Mouse (Mus musculus) forebrain, embryonic 13.5 days (tissue): Measurements from ENCODE around the gene Prmt9. TPM values are rescaled to one million over a fixed set of nuclear protein-coding genes. Genes with fewer than 3 reads are reported as not detected.

ENCODE experiments used
- ATAC-seq: fragments of 200-750 bp; cut with Nextera tagmentation; 2 replicates; pipeline ENCODE4 v1.8.0; 2017
- H3K27ac ChIP-seq: fragments of 300-500 bp; sonication (generic); 2 replicates; pipeline ENCODE4 v1.5.1; 2015; ENCODE audit warnings: inconsistent platforms, mild to moderate bottlenecking, moderate library complexity
- H3K27me3 ChIP-seq: fragments of 300-500 bp; sonication (generic); 2 replicates; pipeline ENCODE4 v1.6.1; 2015; ENCODE audit warnings: mild to moderate bottlenecking, inconsistent platforms
- H3K36me3 ChIP-seq: fragments of 300-500 bp; sonication (generic); 2 replicates; pipeline ENCODE4 v1.6.1; 2015; ENCODE audit warnings: mild to moderate bottlenecking, inconsistent platforms; ENCODE audit not compliant: poor library complexity, severe bottlenecking
- H3K4me1 ChIP-seq: fragments of 300-500 bp; sonication (generic); 2 replicates; pipeline ENCODE4 v1.6.1; 2015; ENCODE audit warnings: inconsistent platforms
- H3K4me2 ChIP-seq: fragments of 300-500 bp; sonication (generic); 2 replicates; pipeline ENCODE4 v1.6.1; 2015; ENCODE audit warnings: inconsistent platforms, mild to moderate bottlenecking, moderate library complexity
- H3K4me3 ChIP-seq: fragments of 300-500 bp; sonication (generic); 2 replicates; pipeline ENCODE4 v1.5.1; 2015; ENCODE audit warnings: mild to moderate bottlenecking, inconsistent platforms
- H3K9ac ChIP-seq: fragments of 300-500 bp; sonication (generic); 2 replicates; pipeline ENCODE4 v1.6.1; 2015; ENCODE audit warnings: mild to moderate bottlenecking, inconsistent platforms
- H3K9me3 ChIP-seq: fragments of 300-500 bp; sonication (generic); replicated peaks from 2 replicates; pipeline ENCODE4 v1.6.1; 2016; ENCODE audit warnings: inconsistent platforms
- WGBS: fragments of 180-500 bp; shearing (Covaris S2); methylation state at CpG from one replicate; pipeline ENCODE4 v1.1.7; 2015; 5-methylcytosine and 5-hydroxymethylcytosine counted together
- polyA plus RNA-seq: library from polyadenylated mRNA; unstranded; fragments of >200 nt; fragmentation: Nextera tagmentation; extraction: Ambion mirVana; gene quantifications from 2 replicates; pipeline ENCODE4 v1.2.1, GENCODE M21; 2015

The Prmt9 gene
- polyA plus RNA-seq, result 21.5 and 22.0 TPM in 2 replicates

DNA sequence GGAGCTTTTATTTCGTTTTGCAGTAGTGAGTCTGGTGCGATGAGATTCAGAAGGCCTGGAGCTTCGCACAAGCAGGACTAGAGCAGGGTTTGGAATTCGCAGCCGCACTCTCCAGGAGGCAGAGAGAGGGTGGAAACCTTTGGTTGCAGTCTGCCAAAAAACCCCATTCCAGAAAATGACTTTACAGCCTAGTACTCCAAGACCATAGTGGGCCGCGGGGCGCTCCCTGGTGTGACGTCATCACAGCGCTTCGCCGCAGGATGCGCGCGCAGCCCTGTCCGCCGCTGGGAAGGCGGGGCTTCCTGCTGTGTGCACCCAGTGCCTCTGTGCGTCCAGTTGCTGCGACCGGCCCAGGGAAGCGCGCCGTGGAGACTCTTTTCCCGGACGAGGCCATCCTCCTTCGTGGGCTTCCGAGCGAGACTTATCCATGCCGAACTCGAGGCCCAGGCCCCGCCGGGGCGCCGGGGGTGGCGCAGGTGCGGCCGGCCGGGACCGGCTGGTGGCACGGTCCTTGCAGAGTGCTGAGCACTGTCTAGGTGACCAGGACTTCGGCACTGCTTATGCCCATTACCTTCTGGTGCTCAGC, at the start of gene Prmt9:
Prmt9 (plus strand) TSS at position 277 of the 586 bp plus-strand sequence.
- 3% methylated on average over 42 of the region's 42 CpGs for WGBS
- H3K4me2 ChIP-seq, result peak within 1 kb of the TSS; percentile 72
- peak within 1 kb of the TSS; percentile 81 for H3K4me3 ChIP-seq
- H3K36me3 ChIP-seq, result peaks cover 28% of the 10 kb centered on the region
- H3K27ac ChIP-seq, result peak within 1 kb of the TSS; percentile 75
- no peaks in the 10 kb centered on the region for H3K27me3 ChIP-seq
- peaks cover 20% of the 10 kb centered on the region for H3K4me1 ChIP-seq
- peak; percentile 96 for ATAC-seq
- H3K9ac ChIP-seq, result peak within 1 kb of the TSS; percentile 90
- H3K9me3 ChIP-seq, result no peaks in the 10 kb centered on the region

DNA sequence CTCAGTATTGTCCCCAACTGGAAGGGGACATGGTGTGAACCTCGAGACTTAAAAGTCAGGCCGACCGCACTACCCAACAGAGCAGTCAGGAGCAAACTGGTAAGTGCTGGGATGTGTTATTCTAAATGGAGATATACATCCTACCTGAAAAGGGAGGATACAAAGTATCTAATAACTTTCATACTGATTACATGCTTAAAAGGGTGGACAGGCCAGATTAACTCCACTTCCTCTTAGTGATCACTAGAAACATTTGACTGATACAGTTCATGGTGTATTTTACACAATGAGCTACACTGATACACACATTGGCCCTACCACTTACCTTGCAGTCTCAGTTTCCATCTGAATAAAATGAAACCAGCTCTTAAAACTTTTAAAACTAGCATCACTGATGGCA, 48.9 kb upstream of the Prmt9 start:
- H3K4me1 ChIP-seq, result no peaks in the 10 kb centered on the region
- no peak overlapping the region for H3K9ac ChIP-seq
- no peak overlapping the region for H3K4me3 ChIP-seq
- H3K4me2 ChIP-seq, result no peak overlapping the region
- H3K9me3 ChIP-seq, result no peaks in the 10 kb centered on the region
- no peak for ATAC-seq
- H3K36me3 ChIP-seq, result no peaks in the 10 kb centered on the region
- H3K27ac ChIP-seq, result no peak overlapping the region
- 93% methylated on average over 3 of the region's 3 CpGs for WGBS
- H3K27me3 ChIP-seq, result no peaks in the 10 kb centered on the region

DNA sequence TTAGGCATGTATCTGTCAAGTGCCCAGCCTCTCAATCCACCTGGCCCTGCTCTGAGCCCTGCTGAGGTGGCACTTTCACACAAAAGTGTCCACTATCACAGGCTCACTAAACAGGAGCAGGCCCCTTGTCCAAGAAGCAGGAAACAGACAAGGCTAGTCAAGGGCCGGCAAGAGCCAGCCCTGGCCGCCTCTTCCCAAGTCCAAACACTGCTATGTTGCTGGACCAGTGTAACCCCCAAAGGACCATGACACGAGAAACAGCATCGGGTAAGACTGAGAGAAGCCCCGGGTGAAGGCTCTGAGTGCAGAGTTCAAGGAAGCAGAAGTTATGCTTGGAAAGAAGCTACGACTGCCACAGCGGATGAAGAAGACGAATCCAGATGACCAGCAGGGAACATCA, 48.1 kb upstream of the Prmt9 start:
- H3K4me3 ChIP-seq, result no peak overlapping the region
- no peak overlapping the region for H3K9ac ChIP-seq
- 89% methylated on average over 8 of the region's 8 CpGs for WGBS
- no peak overlapping the region for H3K4me2 ChIP-seq
- H3K27me3 ChIP-seq, result no peaks in the 10 kb centered on the region
- H3K27ac ChIP-seq, result no peak overlapping the region
- H3K4me1 ChIP-seq, result no peaks in the 10 kb centered on the region
- no peaks in the 10 kb centered on the region for H3K36me3 ChIP-seq
- no peak for ATAC-seq
- H3K9me3 ChIP-seq, result no peaks in the 10 kb centered on the region

- Histone ChIP-seq H3K4me2 (no peak overlapping the region), H3K27me3 (no peaks in the 10 kb centered on the region), H3K36me3 (no peaks in the 10 kb centered on the region), H3K27ac (no peak overlapping the region), H3K9me3 (no peaks in the 10 kb centered on the region), H3K4me1 (no peaks in the 10 kb centered on the region), H3K9ac (no peak overlapping the region), H3K4me3 (no peak overlapping the region)
- ATAC-seq, result no peak
- WGBS, result 93% methylated on average over 6 of the region's 6 CpGs
Observed at GRCm38 (mm10) chr8:77502547-77502946, 46.6 kb upstream of the Prmt9 start.

GRCm38 (mm10) chr8:77506539-77506938, 42.7 kb upstream of the Prmt9 start:
- Histone ChIP-seq H3K9ac (no peak overlapping the region), H3K36me3 (no peaks in the 10 kb centered on the region), H3K9me3 (no peaks in the 10 kb centered on the region), H3K4me3 (no peak overlapping the region), H3K4me2 (no peak overlapping the region), H3K4me1 (no peaks in the 10 kb centered on the region), H3K27me3 (no peaks in the 10 kb centered on the region), H3K27ac (no peak overlapping the region)
- WGBS, result 85% methylated on average over 7 of the region's 7 CpGs
- ATAC-seq, result no peak

DNA sequence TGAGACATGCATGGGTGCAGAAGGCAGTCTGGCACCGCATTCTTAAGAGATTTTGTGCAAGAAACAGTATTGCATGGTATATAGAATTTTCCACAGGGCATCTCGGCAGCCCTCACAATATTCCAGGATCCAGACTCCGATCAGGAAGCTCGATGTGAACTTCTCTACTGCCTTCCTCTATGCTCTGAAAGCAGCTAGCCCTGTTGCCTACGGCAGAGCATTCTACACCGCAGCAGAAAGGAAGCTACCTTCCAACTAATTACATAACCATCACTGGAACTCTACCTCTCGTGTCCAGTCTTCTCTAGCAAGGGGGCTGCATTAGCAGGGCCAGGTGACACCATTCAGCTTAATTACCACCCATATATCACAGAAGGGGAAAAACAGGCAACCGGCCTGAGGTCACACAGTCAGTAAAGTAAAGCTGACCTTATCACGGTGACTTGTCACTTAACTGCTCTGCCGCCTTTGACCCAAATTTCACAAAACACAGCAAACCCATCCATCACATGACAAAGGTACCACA, 41.6 kb upstream of the Prmt9 start:
- no peaks in the 10 kb centered on the region for H3K36me3 ChIP-seq
- H3K9ac ChIP-seq, result no peak overlapping the region
- ATAC-seq, result no peak
- no peak overlapping the region for H3K4me3 ChIP-seq
- H3K4me1 ChIP-seq, result peaks cover 7% of the 10 kb centered on the region; the same call in 1 of the 2 replicates
- H3K9me3 ChIP-seq, result no peaks in the 10 kb centered on the region
- H3K27ac ChIP-seq, result no peak overlapping the region
- H3K27me3 ChIP-seq, result peaks cover under 1% of the 10 kb centered on the region; the same call in 1 of the 2 replicates
- WGBS, result 89% methylated on average over 10 of the region's 10 CpGs
- no peak overlapping the region for H3K4me2 ChIP-seq

- Histone ChIP-seq H3K9ac (no peak overlapping the region), H3K27ac (no peak overlapping the region), H3K9me3 (no peaks in the 10 kb centered on the region), H3K36me3 (no peaks in the 10 kb centered on the region), H3K27me3 (peaks cover 15% of the 10 kb centered on the region), H3K4me2 (no peak overlapping the region), H3K4me3 (no peak overlapping the region), H3K4me1 (peaks cover 7% of the 10 kb centered on the region; the same call in 1 of the 2 replicates)
- no peak for ATAC-seq
- WGBS, result 94% methylated on average over 7 of the region's 7 CpGs
Observed at GRCm38 (mm10) chr8:77509044-77509443, 40.2 kb upstream of the Prmt9 start.

GRCm38 (mm10) chr8:77510426-77510825, 38.8 kb upstream of the Prmt9 start:
- Histone ChIP-seq H3K9me3 (no peaks in the 10 kb centered on the region), H3K4me3 (no peak overlapping the region), H3K27ac (no peak overlapping the region), H3K9ac (no peak overlapping the region), H3K4me2 (no peak overlapping the region), H3K27me3 (peaks cover 28% of the 10 kb centered on the region), H3K36me3 (no peaks in the 10 kb centered on the region), H3K4me1 (peaks cover 7% of the 10 kb centered on the region; the same call in 1 of the 2 replicates)
- ATAC-seq, result no peak
- WGBS, result 80% methylated on average over 3 of the region's 3 CpGs

DNA sequence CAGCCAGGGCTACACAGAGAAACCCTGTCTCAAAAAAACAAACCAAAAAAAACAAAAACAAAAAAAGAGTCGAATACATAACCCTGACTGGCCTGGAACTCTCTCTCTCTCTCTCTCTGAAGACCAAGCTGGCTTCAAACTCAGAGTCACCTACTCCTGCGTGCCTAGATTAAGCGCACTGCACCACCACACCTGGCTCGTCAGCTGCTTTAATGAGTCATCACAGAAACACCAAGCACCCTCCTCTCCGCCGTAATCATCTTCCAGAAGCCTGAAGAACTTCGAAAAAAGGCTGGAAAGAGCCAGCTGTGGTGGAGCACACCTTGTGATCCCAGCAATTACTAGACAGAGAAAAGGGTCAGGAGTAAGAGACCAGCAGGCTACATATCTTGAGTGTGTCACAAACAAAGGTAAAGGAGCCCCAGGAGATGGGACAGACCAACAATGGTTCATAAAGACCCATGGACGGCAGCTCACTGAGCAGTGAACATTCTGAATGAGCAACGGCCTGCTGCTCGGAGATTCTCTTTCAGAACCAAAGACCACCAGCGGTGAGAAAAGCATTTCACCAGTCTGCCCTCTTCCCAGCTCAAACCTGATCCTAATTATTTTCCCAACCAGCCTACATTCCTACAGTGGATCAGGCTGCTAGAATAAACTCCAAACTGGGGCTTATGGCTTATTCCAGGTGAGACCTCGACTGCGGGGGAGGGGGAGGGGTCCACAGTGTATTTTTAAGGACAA, 37.3 kb upstream of the Prmt9 start:
- Histone ChIP-seq H3K27ac (no peak overlapping the region), H3K4me2 (no peak overlapping the region), H3K27me3 (peaks cover 43% of the 10 kb centered on the region), H3K4me3 (no peak overlapping the region), H3K9me3 (no peaks in the 10 kb centered on the region), H3K9ac (no peak overlapping the region), H3K36me3 (no peaks in the 10 kb centered on the region), H3K4me1 (peaks cover 13% of the 10 kb centered on the region)
- ATAC-seq, result peak; percentile 36; the same call in 1 of the 2 replicates
- WGBS, result 14% methylated on average over 13 of the region's 13 CpGs

DNA sequence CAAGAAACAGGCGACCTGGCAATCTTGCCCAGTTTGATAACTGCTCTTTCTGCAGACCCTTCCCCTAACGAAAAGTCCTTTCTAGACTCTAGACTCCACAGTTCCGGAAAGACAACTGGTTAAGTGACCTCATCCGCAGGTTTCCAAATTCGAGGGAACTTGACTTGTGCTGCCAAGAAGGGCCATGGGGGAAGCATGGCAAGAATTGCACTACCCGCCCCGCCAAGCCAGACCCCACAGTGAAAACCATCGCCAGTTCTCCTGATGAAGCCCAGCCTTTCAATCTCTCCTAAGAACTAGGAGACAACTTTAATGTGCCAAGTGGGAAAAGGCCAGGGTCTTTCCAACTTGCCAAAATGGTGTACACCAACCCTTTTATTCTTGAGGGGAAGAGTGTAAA, 34.0 kb upstream of the Prmt9 start:
- Histone ChIP-seq H3K9ac (no peak overlapping the region), H3K36me3 (no peaks in the 10 kb centered on the region), H3K9me3 (no peaks in the 10 kb centered on the region), H3K4me3 (no peak overlapping the region), H3K4me2 (no peak overlapping the region), H3K4me1 (peaks cover 19% of the 10 kb centered on the region), H3K27ac (no peak overlapping the region), H3K27me3 (peaks cover 45% of the 10 kb centered on the region)
- ATAC-seq, result no peak
- WGBS, result 91% methylated on average over 8 of the region's 8 CpGs

DNA sequence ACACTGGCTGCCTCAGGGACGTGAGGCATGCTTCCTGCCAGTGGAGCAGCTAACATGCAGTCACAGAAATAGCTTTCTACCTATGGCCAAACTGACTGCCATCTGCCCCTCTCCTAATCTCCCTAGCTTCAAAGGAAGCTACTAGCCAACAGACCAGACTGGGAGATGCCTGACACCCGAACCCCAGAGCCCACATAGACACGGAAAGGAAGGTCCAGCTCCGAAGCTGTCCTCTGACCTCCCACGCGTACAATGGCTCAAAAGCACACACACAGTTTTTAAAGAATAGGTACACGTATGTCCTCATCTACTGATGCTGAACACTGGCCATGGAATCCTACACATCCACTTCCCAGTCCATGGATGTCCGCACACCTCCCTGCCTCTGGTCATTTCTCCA, 33.4 kb upstream of the Prmt9 start:
- Histone ChIP-seq H3K9ac (no peak overlapping the region), H3K27ac (no peak overlapping the region), H3K4me3 (no peak overlapping the region), H3K4me2 (no peak overlapping the region), H3K9me3 (no peaks in the 10 kb centered on the region), H3K4me1 (peaks cover 19% of the 10 kb centered on the region), H3K27me3 (peaks cover 45% of the 10 kb centered on the region), H3K36me3 (no peaks in the 10 kb centered on the region)
- no peak for ATAC-seq
- 84% methylated on average over 7 of the region's 8 CpGs for WGBS

GRCm38 (mm10) chr8:77516845-77517244, 32.4 kb upstream of the Prmt9 start:
- H3K9me3 ChIP-seq, result no peaks in the 10 kb centered on the region
- WGBS, result 7% methylated on average over 10 of the region's 10 CpGs

More at GRCm38 (mm10) chr8:77516845-77517244, 32.4 kb upstream of the Prmt9 start:
- Histone ChIP-seq H3K4me2 (peak overlapping the region; percentile 90), H3K4me3 (peak overlapping the region; percentile 66), H3K27ac (no peak overlapping the region), H3K27me3 (peaks cover 45% of the 10 kb centered on the region), H3K9ac (peak overlapping the region; percentile 73), H3K4me1 (peaks cover 17% of the 10 kb centered on the region), H3K36me3 (no peaks in the 10 kb centered on the region)
- ATAC-seq, result no peak
